Mouse (Mus musculus): ENCODE results near the gene Adpgk. TPM values are rescaled to one million over a fixed set of nuclear protein-coding genes. Genes with fewer than 3 reads are reported as not detected.

Adpgk gene
- polyA plus RNA-seq, 1 experiment from 2014 or later, result 40.9 TPM

DNA sequence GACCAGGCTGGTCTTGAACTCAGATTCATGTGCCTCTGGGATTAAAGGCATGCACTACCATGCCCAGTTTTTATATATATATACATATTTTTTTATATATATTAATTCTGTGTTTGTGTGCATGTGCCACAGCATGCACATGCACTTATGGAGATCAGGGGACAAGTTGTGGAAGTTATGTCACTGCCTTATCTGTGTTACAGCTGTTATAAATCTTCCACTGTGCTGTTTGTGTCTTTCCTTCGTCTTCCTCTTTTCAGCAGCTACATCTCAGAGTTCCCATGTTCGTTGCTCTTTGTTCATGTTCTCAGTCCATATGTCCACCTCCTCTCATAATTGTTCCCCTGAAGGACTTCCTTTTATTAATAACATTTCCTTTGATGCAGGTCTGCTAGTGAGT, 16.5 kb downstream of the Adpgk start:
- Histone ChIP-seq H3K36me3 (ENCODE audit: control insufficient read depth, insufficient read depth, low read length) (peaks cover 6% of the 10 kb centered on the region; the same call in 1 of the 2 replicates), H3K27me3 (ENCODE audit: control insufficient read depth, insufficient read depth, low read length) (no peaks in the 10 kb centered on the region), H3K4me2 (replicated peaks; ENCODE audit: low read depth, low read length) (no peak overlapping the region), H3K9ac (ENCODE audit: low read depth, low read length) (no peak overlapping the region), H3K9me3 (ENCODE audit: control insufficient read depth, low read length) (no peaks in the 10 kb centered on the region), H3K4me1 (replicated peaks; ENCODE audit: control insufficient read depth, insufficient read depth, low read length) (no peaks in the 10 kb centered on the region), H3K27ac (ENCODE audit: low read depth, low read length) (no peak overlapping the region), H3K4me3 (ENCODE audit: low read depth, low read length) (no peak overlapping the region)
- DNase-seq (ENCODE audit: low spot score) (no peak), ATAC-seq (ENCODE audit: low FRiP score) (no peak)
- 81% methylated on average over 2 of the region's 2 CpGs for WGBS

DNA sequence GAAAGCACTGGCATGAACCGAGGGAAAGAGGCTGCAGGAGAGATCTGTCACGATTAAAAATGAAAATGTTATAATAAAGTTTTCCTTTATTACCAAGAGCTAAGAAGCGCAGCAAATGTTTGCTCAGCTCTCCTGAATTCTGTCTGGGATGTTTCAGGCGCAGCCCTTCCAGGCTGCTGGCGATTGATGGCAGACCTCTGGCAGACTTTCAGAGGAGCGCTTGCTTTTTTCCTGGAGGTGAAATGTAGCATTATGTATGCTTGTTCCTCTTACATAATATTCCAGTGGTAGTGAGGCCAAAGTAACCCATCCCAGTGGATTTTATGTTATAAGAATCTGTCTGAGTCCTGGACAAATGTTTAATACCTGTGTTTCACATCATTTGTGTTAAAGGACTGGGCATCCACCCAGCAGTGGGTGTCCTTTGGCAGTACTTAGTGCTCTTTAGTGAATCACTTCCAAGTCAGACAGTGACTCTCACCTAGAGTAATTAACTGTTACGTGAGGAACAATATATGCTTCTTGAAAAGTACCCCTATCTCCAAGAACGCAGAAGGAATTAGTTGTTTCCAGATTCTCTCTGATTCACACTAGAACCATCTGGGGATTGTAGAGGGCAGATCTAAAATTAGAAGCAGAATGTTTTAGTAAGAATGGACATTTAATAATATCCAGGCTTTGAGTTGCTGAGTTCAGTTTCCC, 19.4 kb downstream of the Adpgk start:
- H3K27me3 ChIP-seq (ENCODE audit: control insufficient read depth, insufficient read depth, low read length), result no peaks in the 10 kb centered on the region
- no peaks in the 10 kb centered on the region for H3K9me3 ChIP-seq (ENCODE audit: control insufficient read depth, low read length)
- no peaks in the 10 kb centered on the region for H3K4me1 ChIP-seq (replicated peaks; ENCODE audit: control insufficient read depth, insufficient read depth, low read length)
- ATAC-seq (ENCODE audit: low FRiP score) (no peak), DNase-seq (ENCODE audit: low spot score) (no peak)
- no peak overlapping the region for H3K27ac ChIP-seq (ENCODE audit: low read depth, low read length)
- WGBS, result 91% methylated on average over 8 of the region's 8 CpGs
- H3K36me3 ChIP-seq (ENCODE audit: control insufficient read depth, insufficient read depth, low read length), result peaks cover 3% of the 10 kb centered on the region; the same call in 1 of the 2 replicates
- no peak overlapping the region for H3K4me2 ChIP-seq (replicated peaks; ENCODE audit: low read depth, low read length)
- no peak overlapping the region for H3K4me3 ChIP-seq (ENCODE audit: low read depth, low read length)
- H3K9ac ChIP-seq (ENCODE audit: low read depth, low read length), result no peak overlapping the region

DNA sequence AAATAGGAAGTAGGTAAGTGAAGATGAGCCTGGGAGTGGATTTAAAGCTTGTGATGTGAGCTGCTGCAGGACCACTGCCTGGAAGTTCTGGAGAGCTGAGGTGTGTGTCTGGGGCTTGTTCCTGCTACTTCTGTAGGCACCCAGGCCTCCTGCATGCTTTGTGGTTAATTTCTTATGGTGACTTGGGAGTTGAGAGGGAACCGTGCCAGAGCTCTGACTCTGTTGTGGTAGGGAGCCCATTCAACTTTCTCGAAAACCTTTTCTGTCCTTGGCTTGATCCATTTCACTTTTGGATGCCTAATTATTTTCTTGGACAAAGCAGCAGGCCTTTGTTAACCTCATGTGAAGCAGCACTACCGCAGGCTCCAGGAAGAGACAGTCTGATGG, 19.9 kb downstream of the Adpgk start:
- no peak overlapping the region for H3K27ac ChIP-seq (ENCODE audit: low read depth, low read length)
- no peaks in the 10 kb centered on the region for H3K27me3 ChIP-seq (ENCODE audit: control insufficient read depth, insufficient read depth, low read length)
- 86% methylated on average over 3 of the region's 3 CpGs for WGBS
- H3K9ac ChIP-seq (ENCODE audit: low read depth, low read length), result no peak overlapping the region
- ATAC-seq (ENCODE audit: low FRiP score), result no peak
- no peaks in the 10 kb centered on the region for H3K9me3 ChIP-seq (ENCODE audit: control insufficient read depth, low read length)
- no peaks in the 10 kb centered on the region for H3K4me1 ChIP-seq (replicated peaks; ENCODE audit: control insufficient read depth, insufficient read depth, low read length)
- DNase-seq (ENCODE audit: low spot score), result no peak
- no peak overlapping the region for H3K4me2 ChIP-seq (replicated peaks; ENCODE audit: low read depth, low read length)
- peaks cover 3% of the 10 kb centered on the region; the same call in 1 of the 2 replicates for H3K36me3 ChIP-seq (ENCODE audit: control insufficient read depth, insufficient read depth, low read length)
- no peak overlapping the region for H3K4me3 ChIP-seq (ENCODE audit: low read depth, low read length)

DNA sequence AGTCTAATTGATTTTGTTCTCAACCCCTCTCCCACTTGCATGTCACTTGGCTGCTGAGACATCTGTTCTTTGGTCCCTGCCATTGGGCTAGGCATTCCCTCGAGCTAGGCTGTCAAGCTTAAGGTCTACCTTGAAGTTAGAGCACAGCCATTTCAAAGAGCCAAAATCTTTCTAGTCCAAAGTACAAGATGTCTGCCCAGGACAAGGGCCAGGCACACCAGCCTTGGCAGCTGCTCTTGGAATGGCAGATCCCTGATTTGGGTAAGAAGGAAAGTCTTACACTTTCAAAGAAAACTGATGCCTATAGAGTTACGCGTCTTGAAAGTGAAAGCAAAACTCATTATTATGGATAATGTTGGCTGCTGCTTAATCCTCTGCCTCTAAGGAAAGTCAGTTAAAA, 24.8 kb downstream of the Adpgk start:
- ATAC-seq (ENCODE audit: low FRiP score), result no peak

DNA sequence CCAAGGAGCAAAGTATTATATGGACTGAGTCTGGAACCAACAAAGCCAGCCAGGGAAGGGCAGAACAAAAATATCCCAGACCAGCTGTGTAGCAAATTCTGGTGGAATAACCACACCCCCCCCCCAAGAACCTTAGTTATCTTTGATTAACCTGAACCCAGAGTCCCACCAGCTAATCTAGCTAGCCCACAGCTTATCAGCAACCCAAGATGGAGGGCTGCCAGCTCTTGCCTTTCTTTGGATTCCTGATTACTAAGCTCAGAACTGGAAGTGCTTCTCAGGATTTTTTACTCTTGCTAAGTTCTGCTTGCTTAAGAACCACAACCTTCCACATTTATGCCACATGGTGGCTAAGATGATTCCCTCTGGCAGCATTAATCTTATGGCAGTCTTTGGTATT, 33.0 kb downstream of the Adpgk start:
- no peaks in the 10 kb centered on the region for H3K27me3 ChIP-seq (ENCODE audit: control insufficient read depth, insufficient read depth, low read length)
- no peaks in the 10 kb centered on the region for H3K9me3 ChIP-seq (ENCODE audit: control insufficient read depth, low read length)
- H3K4me2 ChIP-seq (replicated peaks; ENCODE audit: low read depth, low read length), result no peak overlapping the region
- ATAC-seq (ENCODE audit: low FRiP score), result no peak
- no peak for DNase-seq (ENCODE audit: low spot score)
- no peaks in the 10 kb centered on the region for H3K4me1 ChIP-seq (replicated peaks; ENCODE audit: control insufficient read depth, insufficient read depth, low read length)
- no peak overlapping the region for H3K9ac ChIP-seq (ENCODE audit: low read depth, low read length)
- 0 out of 2 replicates have a peak, but pooled peaks cover 2% of the 10 kb centered on the region for H3K36me3 ChIP-seq (ENCODE audit: control insufficient read depth, insufficient read depth, low read length)
- no peak overlapping the region for H3K27ac ChIP-seq (ENCODE audit: low read depth, low read length)
- H3K4me3 ChIP-seq (ENCODE audit: low read depth, low read length), result no peak overlapping the region

More for the DNA sequence above, 24.8 kb downstream of the Adpgk start:
- Histone ChIP-seq H3K4me1 (replicated peaks; ENCODE audit: control insufficient read depth, insufficient read depth, low read length) (no peaks in the 10 kb centered on the region), H3K4me3 (ENCODE audit: low read depth, low read length) (no peak overlapping the region), H3K9ac (ENCODE audit: low read depth, low read length) (no peak overlapping the region), H3K36me3 (ENCODE audit: control insufficient read depth, insufficient read depth, low read length) (peaks cover 3% of the 10 kb centered on the region; the same call in 1 of the 2 replicates), H3K4me2 (replicated peaks; ENCODE audit: low read depth, low read length) (no peak overlapping the region), H3K27me3 (ENCODE audit: control insufficient read depth, insufficient read depth, low read length) (no peaks in the 10 kb centered on the region), H3K9me3 (ENCODE audit: control insufficient read depth, low read length) (no peaks in the 10 kb centered on the region), H3K27ac (ENCODE audit: low read depth, low read length) (no peak overlapping the region)
- 97% methylated on average over 3 of the region's 3 CpGs for WGBS
- DNase-seq (ENCODE audit: low spot score), result no peak

DNA sequence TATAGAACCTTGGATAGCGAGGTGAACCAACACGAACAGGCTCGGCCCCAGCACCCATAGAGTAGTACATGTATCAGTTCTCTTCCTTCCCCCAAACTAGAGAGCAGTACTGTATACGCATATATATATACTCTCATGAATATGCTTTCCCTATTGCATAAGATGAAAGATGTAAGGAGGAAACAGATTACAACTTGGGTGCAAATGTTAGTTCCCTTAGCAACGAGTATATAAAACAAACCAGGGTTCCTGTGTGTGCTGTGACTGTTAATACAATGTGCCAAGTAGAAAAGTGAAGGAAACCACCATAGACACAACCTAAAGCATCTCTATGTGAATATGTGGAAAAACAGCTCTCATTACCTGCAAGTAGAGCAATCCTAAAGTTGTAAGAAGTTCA, 38.7 kb downstream of the Adpgk start:
- Histone ChIP-seq H3K9me3 (ENCODE audit: control insufficient read depth, low read length) (no peaks in the 10 kb centered on the region), H3K4me1 (replicated peaks; ENCODE audit: control insufficient read depth, insufficient read depth, low read length) (no peaks in the 10 kb centered on the region), H3K9ac (ENCODE audit: low read depth, low read length) (no peak overlapping the region), H3K27ac (ENCODE audit: low read depth, low read length) (no peak overlapping the region), H3K36me3 (ENCODE audit: control insufficient read depth, insufficient read depth, low read length) (no peaks in the 10 kb centered on the region), H3K27me3 (ENCODE audit: control insufficient read depth, insufficient read depth, low read length) (no peaks in the 10 kb centered on the region), H3K4me3 (ENCODE audit: low read depth, low read length) (no peak overlapping the region), H3K4me2 (replicated peaks; ENCODE audit: low read depth, low read length) (no peak overlapping the region)
- ATAC-seq (ENCODE audit: low FRiP score), result no peak
- 94% methylated on average over 5 of the region's 5 CpGs for WGBS
- no peak for DNase-seq (ENCODE audit: low spot score)

DNA sequence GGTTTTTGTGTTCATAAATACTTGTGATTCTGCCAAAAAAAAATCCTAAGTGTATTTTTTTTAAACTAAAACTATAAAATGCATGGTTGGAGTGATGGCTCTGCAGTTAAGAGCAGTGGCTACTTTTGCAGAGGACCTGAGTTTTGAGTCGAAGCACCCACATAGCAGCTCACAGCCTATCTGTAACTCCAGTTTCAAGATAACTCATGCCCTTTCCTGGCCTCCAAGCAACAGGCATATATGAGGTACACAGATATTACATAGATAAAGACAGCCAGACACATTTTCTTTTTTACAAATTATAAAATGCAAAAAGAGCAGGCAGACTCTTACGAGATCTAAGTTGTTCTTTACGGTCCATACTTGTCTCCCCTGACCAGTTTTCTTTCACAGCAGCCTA, 45.2 kb downstream of the Adpgk start:
- H3K4me1 ChIP-seq (replicated peaks; ENCODE audit: control insufficient read depth, insufficient read depth, low read length), result no peaks in the 10 kb centered on the region
- H3K27me3 ChIP-seq (ENCODE audit: control insufficient read depth, insufficient read depth, low read length), result no peaks in the 10 kb centered on the region
- no peak overlapping the region for H3K9ac ChIP-seq (ENCODE audit: low read depth, low read length)
- no peak overlapping the region for H3K4me3 ChIP-seq (ENCODE audit: low read depth, low read length)
- H3K27ac ChIP-seq (ENCODE audit: low read depth, low read length), result no peak overlapping the region
- no peaks in the 10 kb centered on the region for H3K9me3 ChIP-seq (ENCODE audit: control insufficient read depth, low read length)
- peaks cover 1% of the 10 kb centered on the region; the same call in 1 of the 2 replicates for H3K36me3 ChIP-seq (ENCODE audit: control insufficient read depth, insufficient read depth, low read length)
- WGBS, result 89% methylated on average over 3 of the region's 3 CpGs
- ATAC-seq (ENCODE audit: low FRiP score), result no peak
- no peak overlapping the region for H3K4me2 ChIP-seq (replicated peaks; ENCODE audit: low read depth, low read length)
- no peak for DNase-seq (ENCODE audit: low spot score)

GRCm38 (mm10) chr9:59337889-59338288, 46.5 kb downstream of the Adpgk start:
- DNase-seq (ENCODE audit: low spot score) (no peak), ATAC-seq (ENCODE audit: low FRiP score) (no peak)
- H3K36me3 ChIP-seq (ENCODE audit: control insufficient read depth, insufficient read depth, low read length), result peaks cover 4% of the 10 kb centered on the region; the same call in 1 of the 2 replicates
- no peaks in the 10 kb centered on the region for H3K4me1 ChIP-seq (replicated peaks; ENCODE audit: control insufficient read depth, insufficient read depth, low read length)
- 92% methylated on average over 5 of the region's 5 CpGs for WGBS
- no peaks in the 10 kb centered on the region for H3K27me3 ChIP-seq (ENCODE audit: control insufficient read depth, insufficient read depth, low read length)
- H3K9me3 ChIP-seq (ENCODE audit: control insufficient read depth, low read length), result no peaks in the 10 kb centered on the region
- no peak overlapping the region for H3K27ac ChIP-seq (ENCODE audit: low read depth, low read length)
- H3K4me2 ChIP-seq (replicated peaks; ENCODE audit: low read depth, low read length), result no peak overlapping the region
- H3K9ac ChIP-seq (ENCODE audit: low read depth, low read length), result no peak overlapping the region
- no peak overlapping the region for H3K4me3 ChIP-seq (ENCODE audit: low read depth, low read length)

DNA sequence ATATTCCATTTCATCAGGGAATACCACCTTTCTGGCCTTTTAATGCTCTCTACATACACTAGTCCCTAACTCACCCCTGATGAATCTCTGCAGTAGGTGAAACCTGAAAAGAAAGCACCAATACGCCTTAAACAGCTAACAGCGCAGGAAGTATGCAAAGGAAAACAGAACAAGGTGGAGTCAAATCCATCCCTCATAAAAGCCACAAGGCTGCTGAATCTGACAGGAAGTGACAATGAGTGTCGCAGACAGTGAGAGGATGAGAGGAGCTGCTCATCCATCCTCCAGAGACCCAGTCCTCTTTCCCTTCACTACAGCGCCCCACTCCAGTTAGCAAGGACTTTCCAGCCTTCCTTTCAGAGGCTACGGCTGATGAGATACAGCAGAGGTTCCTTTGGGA, 47.1 kb downstream of the Adpgk start:
- Histone ChIP-seq H3K9ac (ENCODE audit: low read depth, low read length) (no peak overlapping the region), H3K36me3 (ENCODE audit: control insufficient read depth, insufficient read depth, low read length) (peaks cover 4% of the 10 kb centered on the region; the same call in 1 of the 2 replicates)
- 82% methylated on average over 5 of the region's 5 CpGs for WGBS

More for the DNA sequence above, 47.1 kb downstream of the Adpgk start:
- Histone ChIP-seq H3K27ac (ENCODE audit: low read depth, low read length) (no peak overlapping the region), H3K4me3 (ENCODE audit: low read depth, low read length) (no peak overlapping the region), H3K27me3 (ENCODE audit: control insufficient read depth, insufficient read depth, low read length) (no peaks in the 10 kb centered on the region), H3K4me2 (replicated peaks; ENCODE audit: low read depth, low read length) (no peak overlapping the region), H3K9me3 (ENCODE audit: control insufficient read depth, low read length) (no peaks in the 10 kb centered on the region), H3K4me1 (replicated peaks; ENCODE audit: control insufficient read depth, insufficient read depth, low read length) (no peaks in the 10 kb centered on the region)
- ATAC-seq (ENCODE audit: low FRiP score) (no peak), DNase-seq (ENCODE audit: low spot score) (no peak)
